Mouse (Mus musculus): ENCODE results near the gene Pno1. TPM values are rescaled to one million over a fixed set of nuclear protein-coding genes. Genes with fewer than 3 reads are reported as not detected.
A peak's percentile ranks its signal among the peaks of the same experiment; 100 is the strongest.

The Pno1 gene
- total RNA-seq, 2 experiments from 2014 or later = 42.6 to 45.7 TPM

GRCm38 (mm10) chr11:17183165-17183564 is 28.2 kb downstream of the Pno1 start:
- intact Hi-C loops (cut with DNase I) = no loop called here
- no peak for DNase-seq

DNA sequence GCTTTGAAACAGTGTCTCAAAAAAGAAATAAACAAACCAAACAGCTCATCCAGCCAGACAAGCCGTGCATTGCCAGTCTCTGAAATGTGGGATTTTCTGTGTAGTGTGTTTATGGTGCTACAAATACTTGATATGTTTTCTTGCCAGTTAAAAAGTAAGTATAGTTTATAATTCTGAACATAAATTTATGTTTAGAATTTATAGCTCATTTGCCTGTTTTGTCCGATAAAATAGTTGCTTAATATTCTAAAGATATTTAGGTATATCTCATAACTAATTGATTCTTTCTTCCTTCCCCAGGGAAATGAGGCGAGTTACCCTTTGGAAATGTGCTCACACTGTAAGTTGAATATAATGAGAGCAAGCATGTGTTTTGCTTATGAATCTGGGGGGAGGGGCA is 29.6 kb downstream of the Pno1 start, which contains the start of gene Wdr92:
Wdr92 (plus strand) TSS at position 301 of the 400 bp plus-strand sequence.
- intact Hi-C loops (cut with DNase I) = no loop called here
- DNase-seq = no peak

DNA sequence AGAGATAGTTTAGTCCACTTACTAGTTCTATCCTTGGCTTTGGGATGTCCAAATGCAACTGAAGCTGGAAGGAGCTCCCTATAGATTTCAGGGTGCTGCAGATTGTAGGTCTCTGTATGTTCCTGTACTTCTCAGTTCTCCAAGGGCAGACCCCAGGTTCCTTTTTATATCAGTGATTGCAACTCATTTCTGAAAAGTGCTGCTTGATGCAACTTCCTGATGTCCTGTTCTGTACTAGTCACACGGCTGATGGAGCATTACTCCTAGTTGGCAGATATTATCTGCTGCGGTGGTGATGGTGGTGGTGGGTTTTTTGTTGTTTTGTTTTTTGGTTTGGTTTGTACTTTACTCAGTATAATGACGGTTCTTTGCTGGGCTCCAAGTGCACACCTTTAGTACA is 30.6 kb downstream of the Pno1 start:
- no peak for DNase-seq
- intact Hi-C loops (cut with DNase I) = no loop called here

DNA sequence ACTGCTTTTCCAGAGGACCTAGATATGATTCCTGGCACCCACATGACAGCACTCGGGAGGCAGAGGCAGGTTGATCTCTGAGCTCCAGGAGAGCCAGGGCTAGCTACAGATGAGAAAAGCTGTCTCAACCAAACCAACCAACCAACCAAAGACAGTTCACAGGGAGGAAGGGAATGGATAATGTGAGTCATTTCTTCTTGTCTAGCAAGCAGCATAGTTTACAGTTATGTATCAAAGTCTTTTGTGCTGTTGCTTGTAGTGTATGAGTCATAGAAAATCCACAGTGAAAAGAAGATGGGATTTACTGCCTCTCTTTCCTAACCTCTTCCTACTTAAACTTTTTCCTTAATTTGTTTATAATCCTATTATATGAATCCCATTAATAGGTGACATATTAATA is 34.7 kb downstream of the Pno1 start:
- DNase-seq = no peak
- intact Hi-C loops (cut with DNase I) = no loop called here

- no peak for DNase-seq
- intact Hi-C loops (cut with DNase I) = no loop called here
Measured at GRCm38 (mm10) chr11:17172300-17172699, 39.1 kb downstream of the Pno1 start.

GRCm38 (mm10) chr11:17170938-17171729 is 40.2 kb downstream of the Pno1 start:
- DNase-seq = no peak
- intact Hi-C loops (cut with DNase I) = no loop called here

- no peak for DNase-seq
- intact Hi-C loops (cut with DNase I) = no loop called here
Measured at GRCm38 (mm10) chr11:17169262-17169661, 42.1 kb downstream of the Pno1 start.

DNA sequence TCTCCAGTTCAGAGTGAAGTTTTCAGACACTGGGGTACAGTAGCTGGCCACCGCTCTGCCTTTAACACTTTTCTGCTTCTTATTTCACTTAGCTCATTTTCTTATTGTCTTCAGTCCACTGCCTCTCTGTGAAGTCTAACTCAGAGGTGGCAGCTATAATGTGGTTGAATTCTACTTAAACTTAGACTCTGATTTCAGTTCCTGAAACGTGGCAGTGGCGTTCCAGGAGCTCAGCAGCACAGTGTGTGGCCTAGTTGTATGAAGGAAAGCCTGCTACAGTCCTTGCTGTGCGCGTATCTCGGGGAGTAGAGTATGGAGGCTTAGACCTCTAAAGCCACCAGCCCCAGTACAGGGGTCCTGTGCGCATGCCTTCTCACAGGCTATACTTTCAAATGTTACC is 44.7 kb downstream of the Pno1 start:
- intact Hi-C loops (cut with DNase I) = no loop called here
- DNase-seq = no peak

DNA sequence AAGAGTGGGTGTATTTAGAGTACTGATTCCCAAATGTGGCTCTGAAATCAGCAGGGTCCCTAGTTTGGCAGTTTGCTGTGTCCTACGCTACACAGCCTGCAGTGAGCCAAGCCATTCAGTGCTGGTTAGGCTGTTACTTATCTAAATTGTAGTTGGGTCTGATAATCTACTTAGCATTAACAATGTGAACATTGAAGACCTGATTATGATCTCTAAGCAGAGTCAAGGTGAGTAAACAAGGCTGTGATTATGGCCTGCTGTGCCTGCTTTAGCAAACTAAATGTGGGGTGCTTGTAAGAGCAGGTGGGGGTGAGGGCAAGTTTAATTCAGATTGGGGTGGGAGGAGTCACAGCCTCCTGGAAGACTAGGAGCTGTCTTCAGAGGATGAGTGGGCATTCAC is 47.4 kb downstream of the Pno1 start:
- no peak for DNase-seq
- intact Hi-C loops (cut with DNase I) = loop anchor here (5.0 kb wide), 1 partner anchor 48 kb away; the partner anchor contains the start of gene Pno1

DNA sequence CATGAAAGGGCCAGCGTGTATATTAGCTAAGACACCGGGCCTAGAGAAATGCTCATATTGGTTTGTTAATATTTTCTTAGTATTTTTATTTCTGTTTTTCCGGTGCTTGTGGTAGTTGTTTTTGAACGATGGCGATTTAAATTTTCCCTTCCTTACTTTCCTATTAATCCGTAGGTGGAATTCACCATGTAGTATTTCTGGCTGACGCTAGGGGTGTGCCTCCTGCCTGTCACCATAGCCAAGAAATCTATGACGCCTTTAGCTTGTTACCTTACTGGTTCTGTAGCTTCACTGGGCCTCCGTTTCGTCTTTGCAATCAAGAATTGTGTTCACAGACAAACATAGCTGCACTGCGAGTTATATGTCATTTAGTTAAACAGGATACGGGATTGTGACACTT is 51.1 kb downstream of the Pno1 start:
- DNase-seq = no peak
- intact Hi-C loops (cut with DNase I) = loop anchor here (5.0 kb wide), 1 partner anchor 52 kb away; the partner anchor contains the start of gene Pno1

- intact Hi-C loops (cut with DNase I) = loop anchor here (5.0 to 10.0 kb wide), 2 partner anchors 53 to 75 kb away; partner anchors contain the start of gene Pno1
- peak; percentile 8 to 54 for DNase-seq
Measured at GRCm38 (mm10) chr11:17159738-17160241, 51.6 kb downstream of the Pno1 start.

GRCm38 (mm10) chr11:17158858-17159737 is 52.3 kb downstream of the Pno1 start, which contains the start of gene Ppp3r1:
Gene Ppp3r1, plus strand, starts transcription at chr11:17159263.
- intact Hi-C loops (cut with DNase I) = loop anchor here (10.0 kb wide), 1 partner anchor 74 kb away; no protein-coding TSS in a partner anchor
- DNase-seq = peak; percentile 94 to 97

Other genes with a start within 250 kb of the Pno1 start
- gene Cnrip1, start 160.0 kb downstream of the Pno1 start, total RNA-seq (2021) = 1 to 10 TPM; 3.2 to 4.0 TPM
- 1 to 10 TPM; 1.1 to 2.0 TPM for gene Plek, start 159.2 kb downstream of the Pno1 start, total RNA-seq (2021)
- 100 to 1,000 TPM; 146 to 163 TPM for gene Ppp3r1, start 52.3 kb downstream of the Pno1 start, total RNA-seq (2021)
- 1 to 10 TPM; 7.1 to 7.4 TPM for gene Wdr92, start 29.5 kb downstream of the Pno1 start, total RNA-seq (2021)
- 10 to 100 TPM; 30.4 to 33.1 TPM for gene C1d, start 46.0 kb upstream of the Pno1 start, total RNA-seq (2021)

Measured in gastrocnemius, postnatal 36 days (tissue).